Mouse (Mus musculus): ENCODE measurements at regions not wholly inside any gene's neighbourhood (a gene's known extent, or its start where the extent isn't known, plus 50 kb on each side); places are given as distances from the start of the nearest gene placed in this dataset.

DNA sequence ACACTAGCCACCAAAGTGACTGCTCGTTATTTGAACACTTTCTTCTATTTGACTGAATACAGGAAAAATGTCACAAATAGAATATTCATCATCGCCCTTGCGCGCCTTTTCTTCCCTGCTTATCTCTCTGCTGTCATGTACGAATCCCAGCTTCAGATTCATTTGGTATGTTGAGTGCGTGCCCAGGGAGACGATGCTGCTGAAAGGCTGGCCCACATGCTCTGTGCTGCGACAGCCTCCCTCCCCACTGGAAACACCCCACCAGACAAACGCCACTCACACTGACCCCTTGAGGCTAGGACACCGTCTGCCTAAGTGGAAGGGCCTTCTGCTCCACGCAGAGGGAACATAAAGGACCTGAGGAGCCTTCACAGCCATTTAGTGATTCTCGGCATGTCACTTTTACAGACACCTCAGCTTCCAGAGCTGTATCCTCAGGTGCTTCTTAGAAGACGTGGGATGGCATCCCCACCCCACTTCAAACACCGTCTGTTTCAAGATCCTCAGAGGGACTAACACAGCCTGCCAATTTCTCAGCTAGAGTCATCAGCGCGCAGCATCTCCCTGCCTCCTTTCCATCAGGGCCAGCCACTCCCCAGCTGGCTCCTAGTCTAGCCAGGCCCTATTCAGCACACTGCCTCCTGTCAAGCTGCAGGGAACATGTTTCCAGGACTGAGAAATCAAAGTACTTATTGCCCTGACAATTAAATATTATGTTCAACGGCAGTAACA, 396.6 kb downstream of the Bcor start:
- TF ChIP-seq GATA1 (IDR thresholded peaks at IDR 0.05; ENCODE audit: borderline replicate concordance, low read length) (no peak), FLI1 (IDR thresholded peaks at IDR 0.05; ENCODE audit: low read length) (no peak)
